In genomic region chr4:155694111-155694481, GRCm38 (mm10) we compare ENCODE assay signal across 8 mouse cellular contexts. TPM values are rescaled to one million over a fixed set of nuclear protein-coding genes. Genes with fewer than 3 reads are reported as not detected.
DNase-seq lines count a peak whose midpoint lies in the region; ATAC-seq and TF ChIP-seq lines count a peak whose summit lies in the region.

Gene Fndc10 (plus strand): TSS chr4:155694342.

- 3% methylated on average over 26 of the region's 47 CpGs for WGBS in hindbrain, postnatal 0 days
- WGBS in small intestine, adult 2 months = 1% methylated on average over 45 of the region's 47 CpGs

- H3K36me3 ChIP-seq in hindbrain, postnatal 0 days (ENCODE audit: insufficient read depth, low read length) = no peaks in the 10 kb centered on the region
- H3K36me3 ChIP-seq in small intestine, adult 2 months (ENCODE audit: control insufficient read depth, insufficient read depth, low read length) = no peaks in the 10 kb centered on the region

- ATAC-seq in activated CD4-positive, CD25-positive, alpha-beta regulatory T cell, adult 4 months = peak; percentile 40
- peak; percentile 85 for ATAC-seq in hindbrain, postnatal 0 days
- peak; percentile 52 for ATAC-seq in megakaryocyte, adult 5-6 weeks (ENCODE audit: poor library complexity, severe bottlenecking)

- intact Hi-C loops in gastrocnemius, adult 2 months (cut with DNase I) = no loop called here
- intact Hi-C loops in left cerebral cortex, postnatal 14 days (cut with DNase I) = no loop called here

- H3K4me2 ChIP-seq in hindbrain, postnatal 0 days (ENCODE audit: low read depth, low read length) = peak within 1 kb of the TSS; percentile 83

- H3K9ac ChIP-seq in hindbrain, postnatal 0 days (replicated peaks; ENCODE audit: low read length) = peak within 1 kb of the TSS; percentile 84

- H3K9me3 ChIP-seq in hindbrain, postnatal 0 days (ENCODE audit: low read length) = no peaks in the 10 kb centered on the region

- peak within 1 kb of the TSS; percentile 81 for H3K27ac ChIP-seq in gastrocnemius, adult 2 months
- peak within 1 kb of the TSS; percentile 97 for H3K27ac ChIP-seq in hindbrain, postnatal 0 days
- H3K27ac ChIP-seq in small intestine, adult 2 months (ENCODE audit: insufficient read depth, low read depth, low read length) = no peak within 1 kb of the TSS; the same call in 1 of the 2 replicates

- H3K4me3 ChIP-seq in gastrocnemius, adult 2 months = peak within 1 kb of the TSS; percentile 87
- H3K4me3 ChIP-seq in hindbrain, postnatal 0 days (ENCODE audit: low read length) = peak within 1 kb of the TSS; percentile 69
- H3K4me3 ChIP-seq in small intestine, adult 2 months (ENCODE audit: low read depth, low read length) = peak within 1 kb of the TSS; percentile 78

- peak; percentile 85 to 91 for DNase-seq in cerebellum, postnatal 36 days
- DNase-seq in gastrocnemius, adult 2 months = no peak
- DNase-seq in hindbrain, postnatal 0 days (ENCODE audit: low spot score) = peak; percentile 86
- peak; percentile 72 to 79 for DNase-seq in left cerebral cortex, postnatal 14 days (ENCODE audit: low spot score in 2 of 2)
- no peak for DNase-seq in T-cell, adult 2 months (ENCODE audit: low spot score)

- TF ChIP-seq POLR2A in small intestine, adult 2 months (IDR thresholded peaks at IDR 0.05; ENCODE audit: low read depth, low read length) = no peak

- no peaks in the 10 kb centered on the region for H3K27me3 ChIP-seq in hindbrain, postnatal 0 days (ENCODE audit: insufficient read depth, low read length)
- no peaks in the 10 kb centered on the region for H3K27me3 ChIP-seq in small intestine, adult 2 months (ENCODE audit: control insufficient read depth, insufficient read depth, low read length)

- peaks cover 16% of the 10 kb centered on the region for H3K4me1 ChIP-seq in hindbrain, postnatal 0 days (ENCODE audit: insufficient read depth, low read length)
- peaks cover 18% of the 10 kb centered on the region for H3K4me1 ChIP-seq in small intestine, adult 2 months (ENCODE audit: control insufficient read depth, insufficient read depth, insufficient read length, low read length)

- peak; percentile 25; the same call in 1 of the 2 replicates for TF ChIP-seq CTCF in gastrocnemius, adult 2 months (IDR thresholded peaks at IDR 0.05)
- no peak; the same call in 1 of the 2 replicates for TF ChIP-seq CTCF in hindbrain, postnatal 0 days (IDR thresholded peaks at IDR 0.05; ENCODE audit: low read depth)
- no peak for TF ChIP-seq CTCF in small intestine, adult 2 months (IDR thresholded peaks at IDR 0.05; ENCODE audit: extremely low read depth, insufficient read length, insufficient replicate concordance, low read depth, low read length)

RNA-seq across cellular contexts. Expression of gene Fndc10, which starts in this region (rescaled TPM):
- 1 to 10 TPM; 1.2 to 1.9 TPM for polyA plus RNA-seq in activated CD4-positive, CD25-positive, alpha-beta regulatory T cell, adult 4 months (2017; shearing (Covaris generic))
- total RNA-seq in gastrocnemius, adult 2 months (2021) = 1 to 10 TPM; 1.0 to 1.5 TPM
- 50.5 and 52.0 TPM in 2 replicates for total RNA-seq in hindbrain, postnatal 0 days (2014; rRNA removed)
- polyA plus RNA-seq in hindbrain, postnatal 0 days (2015; fragmentation: Nextera tagmentation; extraction: Ambion mirVana) = 26.0 and 26.5 TPM in 2 replicates
- 10 to 100 TPM; 22.8 to 26.0 TPM for total RNA-seq in left cerebral cortex, postnatal 14 days (2021)
- 0.55 and 0.71 TPM in 2 replicates for total RNA-seq in megakaryocyte, adult 5-6 weeks (2015)
- total RNA-seq in megakaryocyte, adult 5-6 weeks (2017) = 0.26 and 0.45 TPM in 2 replicates
- polyA plus RNA-seq in small intestine, adult 2 months (2012; rRNA removed) = 12.5 and 24.0 TPM in 2 replicates

Comparison
In these comparisons a context has a peak if more than half of its experiments do, and no peak if none do; other contexts are left out.
1. RNA of gene Fndc10 (total RNA-seq): 50.5 to 52.0 TPM in hindbrain, postnatal 0 days and 22.8 to 26.0 TPM in left cerebral cortex, postnatal 14 days; 1.0 to 1.5 TPM in gastrocnemius, adult 2 months and 0.26 to 0.71 TPM in megakaryocyte, adult 5-6 weeks; every median in the first group is over 4 times any median in the second.
2. Peak in ATAC-seq in megakaryocyte, adult 5-6 weeks; RNA of the gene not detected or under 1 TPM.
3. DNase-seq: peak in cerebellum, postnatal 36 days (2 of 2), hindbrain, postnatal 0 days (single experiment) and left cerebral cortex, postnatal 14 days (2 of 2); none in gastrocnemius, adult 2 months (single experiment) and T-cell, adult 2 months (single experiment).
4. Peak in every context shown above with its lines, with median percentiles within 50 percentile points of each other: ATAC-seq and H3K4me3 ChIP-seq.